Mouse (Mus musculus) embryonic stem cell, embryonic (primary cell): Measurements from ENCODE around the gene Tmem150b.

Experiments
- CTCF ChIA-PET, 4 experiments: fragments of 300-600 bp in 2 of 4; fragments of 350-600 bp in 2 of 4; sonication (Branson Sonifier 250); formaldehyde crosslinking; loops; one replicate each; lab custom pipeline; 2022; ENCODE audit warnings: inconsistent platforms in 2 of 4; lab: Charles Lee
- POLR2A ChIA-PET, 4 experiments: fragments of 300-600 bp in 2 of 4; fragments of 350-600 bp in 2 of 4; sonication (Branson Sonifier 250); formaldehyde crosslinking; loops; one replicate each; lab custom pipeline; 2022; ENCODE audit warnings: antibody characterized with exemption in 4 of 4, inconsistent platforms in 1 of 4; lab: Charles Lee

Gene Tmem150b

DNA sequence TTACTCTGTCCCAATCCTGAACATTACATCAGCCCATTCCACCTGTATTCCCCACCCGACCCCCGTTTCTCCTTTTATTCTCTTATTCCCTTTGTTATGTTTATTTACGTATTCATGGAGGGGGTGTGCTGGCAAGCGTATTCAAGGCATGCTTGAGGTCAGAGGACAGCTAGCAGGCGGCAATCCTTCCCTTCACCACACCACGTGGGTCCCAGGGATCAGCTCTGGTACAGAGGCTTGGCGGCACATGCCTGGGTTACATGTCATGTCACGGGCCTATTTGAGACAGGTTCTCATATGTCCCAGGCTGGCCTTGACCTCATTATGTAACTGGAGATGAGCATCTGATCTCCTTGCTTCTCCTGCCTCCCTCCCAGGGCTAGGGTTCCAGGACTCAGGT, 22.7 kb downstream of the Tmem150b start:
- CTCF ChIA-PET: interaction anchor here in 3 of 4 experiments (0.6 to 1.5 kb wide), 6 partner anchors 14 to 571 kb away, joined by 3 to 7 read pairs (median 3); no protein-coding TSS in a partner anchor

DNA sequence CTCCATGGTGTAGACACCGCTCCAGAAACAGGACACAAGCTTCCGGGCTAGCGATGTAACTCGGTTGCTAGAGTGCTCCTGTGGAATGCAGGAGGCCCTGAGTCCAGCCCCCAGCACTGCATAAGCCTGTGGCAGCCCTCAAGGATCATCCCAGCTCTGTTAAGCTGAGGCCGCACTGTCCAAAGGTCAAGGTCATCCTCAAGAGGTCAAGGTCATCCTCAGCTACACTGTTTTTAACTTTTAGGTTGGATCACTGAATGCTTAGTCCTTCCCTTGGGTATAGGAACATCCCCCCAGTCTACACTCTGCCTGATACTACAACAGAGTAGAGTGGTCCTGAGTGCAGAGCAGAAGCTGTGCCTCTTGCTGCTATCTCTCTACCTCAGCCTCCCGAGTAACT, 32.0 kb downstream of the Tmem150b start:
- CTCF ChIA-PET: interaction anchor here in 3 of 4 experiments (1.2 to 3.3 kb wide), 3 partner anchors 12 kb away, joined by 3 to 22 read pairs (median 13); no protein-coding TSS in a partner anchor

More for the DNA sequence above, 22.7 kb downstream of the Tmem150b start:
- POLR2A ChIA-PET: interaction anchor here (0.6 to 8.0 kb wide), 62 partner anchors 10 to 1454 kb away, joined by 3 to 108 read pairs (median 6); partner anchors contain the start of genes Ube2s (in 4 of the 4), Hspbp1 (in 3 of the 4), Kmt5c (in 3 of the 4) and Rpl28 (in 3 of the 4)

DNA sequence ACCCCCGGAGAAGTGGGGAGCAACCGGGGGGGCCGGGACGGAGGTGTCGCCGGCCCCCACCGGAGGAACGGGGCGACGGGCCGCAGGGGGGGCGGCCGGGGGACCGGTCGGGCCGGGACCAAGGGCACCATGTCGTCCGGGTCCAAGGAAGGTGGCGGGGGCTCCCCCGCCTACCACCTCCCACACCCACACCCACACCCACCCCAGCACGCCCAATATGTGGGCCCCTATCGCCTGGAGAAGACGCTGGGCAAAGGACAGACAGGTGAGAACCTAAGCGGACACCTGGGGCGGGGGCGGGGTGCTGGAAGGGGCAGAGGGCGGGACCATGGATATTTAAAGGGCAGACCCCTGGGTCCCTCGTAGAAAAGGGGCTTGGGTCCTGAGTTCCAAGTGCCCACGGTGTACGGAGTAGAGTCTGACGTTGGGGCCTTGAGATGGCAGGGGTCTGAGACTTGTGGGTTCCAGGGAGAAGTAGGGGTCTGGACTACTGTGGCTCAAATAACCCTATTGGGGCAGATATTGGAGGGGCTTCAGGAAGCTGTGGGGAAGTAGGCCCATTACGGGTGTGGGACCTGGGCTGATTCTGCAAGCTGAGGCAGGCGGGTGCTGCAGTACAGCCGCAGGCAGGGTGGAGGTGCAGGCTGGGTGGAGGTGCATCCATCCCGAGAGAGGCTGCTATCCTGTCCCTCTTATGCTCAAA, 33.9 kb downstream of the Tmem150b start:
- ChIA-PET POLR2A (interaction anchor here in 3 of 4 experiments (0.5 to 5.3 kb wide), 26 partner anchors 8 to 322 kb away, joined by 3 to 74 read pairs (median 5); partner anchors contain the start of genes Ube2s (in 3 of the 3), Cox6b2 (in 2 of the 3), Rpl28 (in 2 of the 3) and Kmt5c (in 1 of the 3)), CTCF (interaction anchor here in 2 of 4 experiments (2.8 to 3.3 kb wide), 2 partner anchors 14 kb away, joined by 13 to 22 read pairs; no protein-coding TSS in a partner anchor)

More for the DNA sequence above, 32.0 kb downstream of the Tmem150b start:
- POLR2A ChIA-PET: interaction anchor here (0.6 to 5.3 kb wide), 52 partner anchors 8 to 337 kb away, joined by 3 to 74 read pairs (median 6); partner anchors contain the start of genes Cox6b2 (in 3 of the 4), Hspbp1 (in 3 of the 4), Rpl28 (in 3 of the 4) and Tmem238 (in 3 of the 4)

DNA sequence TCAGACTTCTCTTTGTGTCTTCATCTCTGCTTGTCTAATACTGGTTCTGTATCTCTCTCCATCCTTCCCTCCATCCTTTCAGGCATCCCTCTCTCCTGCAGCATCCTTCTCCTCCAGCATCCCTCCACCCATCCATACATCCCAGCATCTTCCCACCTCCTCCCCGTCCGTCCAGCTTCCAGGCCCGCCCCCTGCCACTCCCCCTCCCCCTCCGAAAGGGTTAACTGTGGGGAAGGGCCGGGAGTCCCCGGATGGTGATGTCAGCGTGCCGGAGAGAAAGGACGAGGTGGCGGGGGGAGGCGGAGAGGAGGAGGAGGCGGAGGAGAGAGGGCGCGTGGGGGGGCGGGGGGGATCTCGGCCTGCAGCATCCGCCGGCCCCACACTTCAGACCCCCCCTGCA, 34.7 kb downstream of the Tmem150b start, which contains the start of gene Brsk1:
TSS of gene Brsk1 (plus strand) at position 218 of the 400 bp plus-strand sequence.
- ChIA-PET POLR2A (interaction anchor here in 3 of 4 experiments (0.6 to 5.3 kb wide), 18 partner anchors 9 to 252 kb away, joined by 3 to 74 read pairs (median 4); partner anchors contain the start of genes Cox6b2 (in 2 of the 3), Kmt5c (in 2 of the 3), Rpl28 (in 1 of the 3) and Ube2s (in 1 of the 3)), CTCF (interaction anchor here in 1 of 4 experiments (0.6 kb wide), 1 partner anchor 212 kb away, joined by 3 read pairs; no protein-coding TSS in a partner anchor)

DNA sequence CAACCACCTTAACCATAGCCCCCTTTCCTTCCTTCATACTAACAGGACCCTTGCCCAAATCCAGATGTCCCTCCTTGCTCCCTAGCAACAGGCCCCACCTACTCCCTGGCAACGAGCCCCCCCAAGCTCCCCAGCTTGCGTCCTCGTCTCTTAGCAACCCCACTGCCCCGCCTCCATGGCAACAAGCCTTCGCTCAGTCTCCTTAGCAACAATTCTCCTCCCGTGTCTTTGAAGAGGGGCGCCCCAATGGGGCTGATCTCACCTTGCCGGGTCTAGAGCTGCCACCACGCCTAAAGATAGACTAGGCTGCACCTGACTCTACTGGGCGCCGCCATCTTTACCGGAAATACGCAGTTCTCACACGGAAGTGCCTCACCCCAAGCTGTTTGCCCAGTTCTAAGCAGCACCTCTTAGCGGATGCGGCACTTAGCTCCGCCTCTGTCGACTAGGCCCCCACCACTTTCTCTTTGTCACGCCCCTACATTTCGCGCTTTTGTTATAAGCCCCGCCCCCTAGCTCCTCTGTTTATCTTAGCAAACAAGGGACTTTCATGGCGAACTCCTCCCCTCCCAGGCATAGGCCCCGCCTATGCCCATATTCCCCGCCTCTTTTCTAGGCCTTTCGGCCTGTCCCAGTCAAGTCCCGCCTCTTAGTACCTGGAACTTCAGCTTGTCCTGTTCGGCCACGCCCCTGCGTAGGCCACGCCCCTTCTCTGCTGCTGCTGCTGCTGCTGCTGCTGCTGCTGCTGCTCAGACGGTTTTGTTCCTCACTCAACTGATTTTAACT, 40.2 kb downstream of the Tmem150b start, which contains the start of gene Hspbp1:
TSS of gene Hspbp1 (minus strand) at position 437 of the 786 bp plus-strand sequence.
- ChIA-PET POLR2A (interaction anchor here (0.5 to 4.7 kb wide), 130 partner anchors 8 to 1520 kb away, joined by 3 to 141 read pairs (median 5); partner anchors contain the start of genes Cox6b2 (in 3 of the 4), Kmt5c (in 3 of the 4), Ppp6r1 (in 3 of the 4) and Rpl28 (in 3 of the 4)), CTCF (interaction anchor here (0.5 to 1.8 kb wide), 15 partner anchors 10 to 375 kb away, joined by 3 to 14 read pairs (median 4); partner anchors contain the start of genes Cox6b2 (in 1 of the 4) and Kmt5c (in 1 of the 4))

DNA sequence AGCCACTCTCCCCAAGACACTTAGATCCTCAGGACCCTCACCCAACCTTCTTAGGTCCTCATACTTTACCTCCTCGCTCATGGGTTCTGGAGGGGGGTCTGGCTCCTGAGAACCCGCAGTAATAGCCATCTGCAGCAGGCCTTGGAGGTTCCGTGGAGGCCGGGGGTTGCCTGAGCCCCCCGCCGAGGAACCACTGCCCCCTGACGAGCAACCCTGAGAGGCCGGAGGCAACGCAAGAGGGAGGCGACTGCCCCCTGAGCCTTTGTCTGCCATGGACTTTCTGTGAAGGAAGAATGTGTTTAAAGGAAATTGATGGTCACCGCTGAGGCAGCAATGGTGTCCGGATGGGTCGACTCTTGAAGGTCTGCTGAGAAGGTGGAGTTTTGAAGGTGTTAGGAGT, 40.8 kb downstream of the Tmem150b start:
- CTCF ChIA-PET: interaction anchor here in 3 of 4 experiments (0.5 to 1.8 kb wide), 6 partner anchors 10 to 228 kb away, joined by 3 to 14 read pairs (median 4); no protein-coding TSS in a partner anchor
- POLR2A ChIA-PET: interaction anchor here (0.7 to 4.7 kb wide), 83 partner anchors 8 to 1039 kb away, joined by 3 to 141 read pairs (median 8); partner anchors contain the start of genes Cox6b2 (in 3 of the 4), Ppp6r1 (in 3 of the 4), Rpl28 (in 3 of the 4) and Tmem238 (in 3 of the 4)

DNA sequence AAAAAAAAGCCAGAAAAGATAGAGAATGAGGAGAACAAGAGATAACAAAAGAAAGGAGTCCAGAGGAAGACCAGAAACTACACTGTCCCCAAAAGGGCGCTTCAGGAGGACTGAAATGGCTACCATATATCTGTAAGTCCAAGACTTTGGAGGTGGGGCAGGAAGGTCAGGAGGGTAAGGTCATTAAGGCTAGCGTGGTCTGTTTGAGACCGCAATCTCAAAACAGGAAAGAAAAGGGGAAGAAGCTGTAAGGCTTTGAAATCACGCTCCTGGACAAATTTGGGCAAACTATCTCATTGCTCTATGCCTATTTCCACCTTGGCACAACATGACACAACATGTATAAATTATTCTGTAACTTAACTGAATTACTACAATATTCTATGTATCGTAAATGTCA, 41.7 kb downstream of the Tmem150b start:
- POLR2A ChIA-PET: interaction anchor here (0.6 to 4.7 kb wide), 39 partner anchors 8 to 1006 kb away, joined by 3 to 141 read pairs (median 6); partner anchors contain the start of genes Cox6b2 (in 3 of the 4), Ube2s (in 3 of the 4), Fiz1 (in 2 of the 4) and Ppp6r1 (in 2 of the 4)
- CTCF ChIA-PET: interaction anchor here in 3 of 4 experiments (0.5 to 1.1 kb wide), 5 partner anchors 22 to 150 kb away, joined by 3 to 10 read pairs (median 3); no protein-coding TSS in a partner anchor

DNA sequence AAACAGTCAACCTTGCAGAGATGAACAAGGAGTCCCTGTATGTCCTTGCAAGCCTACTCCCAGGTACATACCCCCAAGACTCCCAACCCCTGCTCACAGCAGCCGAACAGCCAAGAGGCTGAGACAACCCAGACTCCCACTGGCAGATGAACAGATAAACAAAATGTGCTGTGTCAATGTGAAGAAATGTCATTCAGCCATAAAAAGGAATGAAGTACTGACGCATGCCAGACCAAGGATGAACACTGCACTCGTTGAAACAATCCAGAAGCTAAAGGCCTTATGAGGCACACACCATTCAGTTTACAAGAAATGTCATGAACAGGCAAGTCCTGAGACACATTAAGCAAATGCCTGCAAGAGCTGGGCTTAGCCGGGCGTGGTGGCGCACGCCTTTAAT, 49.8 kb downstream of the Tmem150b start:
- CTCF ChIA-PET: no interaction called here
- POLR2A ChIA-PET: interaction anchor here in 3 of 4 experiments (1.1 to 5.0 kb wide), 8 partner anchors 10 to 137 kb away, joined by 3 to 19 read pairs (median 7); partner anchors contain the start of genes Hspbp1 (in 3 of the 3), Cox6b2 (in 1 of the 3), Rpl28 (in 1 of the 3) and Ube2s (in 1 of the 3)

DNA sequence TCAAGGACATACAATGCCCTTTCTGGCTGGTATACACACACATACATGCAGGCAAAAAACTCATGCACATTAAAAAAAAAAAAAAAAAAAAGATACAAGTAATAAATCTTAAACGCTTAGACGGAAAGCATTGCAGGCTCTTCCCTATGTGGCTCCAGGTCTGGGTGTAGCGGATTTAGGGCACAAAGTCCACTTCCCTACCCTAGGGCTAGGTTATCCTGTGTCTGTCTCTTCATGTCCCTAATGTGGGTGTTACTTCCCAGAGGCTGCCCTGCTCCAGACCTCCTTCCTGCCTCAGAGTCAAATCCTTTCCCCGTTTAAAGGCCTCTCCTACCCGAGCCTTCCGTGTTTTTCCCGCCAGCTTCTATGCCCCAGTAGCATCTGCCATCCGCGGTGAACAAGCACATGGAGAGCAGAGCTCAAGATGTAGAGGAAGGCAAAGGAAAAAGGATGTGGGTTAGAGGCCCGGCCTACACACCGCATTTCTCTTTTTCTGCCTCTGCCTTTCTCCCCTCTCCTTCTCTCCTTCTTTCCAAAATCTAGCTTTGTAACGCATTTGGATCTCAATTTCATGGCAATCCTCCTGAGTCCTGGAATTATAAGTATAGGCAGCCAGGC, 50.8 kb downstream of the Tmem150b start:
- ChIA-PET POLR2A (interaction anchor here in 3 of 4 experiments (0.6 to 5.0 kb wide), 14 partner anchors 10 to 139 kb away, joined by 3 to 19 read pairs (median 4); partner anchors contain the start of genes Hspbp1 (in 2 of the 3), Ube2s (in 2 of the 3), Cox6b2 (in 1 of the 3) and Kmt5c (in 1 of the 3)), CTCF (interaction anchor here in 1 of 4 experiments (0.8 kb wide), 1 partner anchor 10 kb away, joined by 3 read pairs; the partner anchor contains the start of gene Hspbp1)

DNA sequence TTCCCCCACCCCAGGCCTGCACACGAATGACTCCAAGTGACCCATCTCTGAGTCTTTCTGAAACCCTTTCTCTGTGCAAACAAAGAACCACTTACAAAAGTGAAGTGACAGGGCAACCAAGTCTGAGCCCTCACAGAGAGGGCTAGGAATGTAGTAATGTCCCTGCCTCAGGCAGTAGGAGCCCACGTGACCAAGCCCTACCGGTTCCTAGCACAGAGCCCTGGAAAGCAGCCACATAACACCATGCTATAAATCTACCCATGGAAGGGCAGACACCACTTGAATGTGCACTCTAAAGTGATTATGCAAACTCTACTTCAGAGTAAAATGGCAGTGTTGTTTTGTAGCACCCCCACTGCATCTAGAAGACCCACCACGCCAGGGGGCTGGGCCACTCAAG, 53.1 kb downstream of the Tmem150b start:
- POLR2A ChIA-PET: interaction anchor here in 2 of 4 experiments (0.6 to 5.0 kb wide), 4 partner anchors 13 to 324 kb away, joined by 3 to 19 read pairs (median 4); partner anchors contain the start of genes Hspbp1 (in 2 of the 2) and Cox6b2 (in 1 of the 2)
- CTCF ChIA-PET: no interaction called here

DNA sequence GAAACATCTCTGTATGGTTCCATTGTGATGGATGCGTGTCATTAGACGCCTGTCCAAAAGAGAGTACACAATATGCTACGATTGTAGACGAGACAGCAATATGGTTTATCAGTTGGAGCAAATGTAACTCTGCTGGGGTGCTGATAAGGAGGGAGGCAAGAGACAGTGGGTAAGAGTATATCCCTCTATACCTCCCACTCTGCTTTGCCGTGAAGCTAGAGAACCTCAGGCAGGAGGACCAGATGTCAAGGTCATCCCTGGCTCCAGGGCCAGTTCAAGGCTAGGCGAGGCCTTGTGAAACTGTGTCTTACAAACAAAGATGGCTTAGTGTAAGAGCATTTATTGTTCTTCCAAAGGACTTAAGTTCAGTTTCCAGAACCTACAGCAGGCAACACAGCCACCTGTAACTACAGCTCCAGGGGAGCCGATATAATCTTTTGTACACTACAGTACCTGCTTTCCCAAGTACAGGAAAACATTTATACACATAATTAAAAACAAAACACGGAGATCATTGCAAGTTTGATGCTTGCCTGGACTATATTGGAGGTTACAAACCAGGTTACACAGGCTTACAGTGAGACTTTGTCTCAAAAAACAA, 54.3 kb downstream of the Tmem150b start:
- ChIA-PET POLR2A (interaction anchor here in 2 of 4 experiments (0.6 to 1.6 kb wide), 7 partner anchors 14 to 142 kb away, joined by 3 to 6 read pairs (median 4); partner anchors contain the start of genes Hspbp1 (in 2 of the 2) and Cox6b2 (in 1 of the 2)), CTCF (interaction anchor here in 1 of 4 experiments (0.7 kb wide), 1 partner anchor 230 kb away, joined by 3 read pairs; no protein-coding TSS in a partner anchor)

DNA sequence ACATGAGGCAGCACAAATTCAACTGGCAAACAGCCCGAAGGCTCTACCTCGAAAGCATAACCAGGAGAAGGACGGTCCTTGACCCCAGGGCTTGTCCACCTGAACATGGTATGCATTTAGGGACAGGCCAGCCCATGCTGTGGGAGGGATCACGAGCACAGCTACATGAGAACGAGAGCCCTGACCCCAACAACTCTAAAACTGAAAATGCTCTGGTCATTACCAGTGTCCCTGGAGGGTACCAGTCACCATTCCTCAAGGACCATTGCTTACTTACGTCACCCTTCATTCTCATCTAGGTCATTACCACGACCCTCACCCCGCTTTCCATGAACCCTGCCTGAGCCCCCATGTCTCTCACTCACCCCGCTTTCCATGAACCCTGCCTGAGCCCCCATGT, 55.9 kb downstream of the Tmem150b start:
- CTCF ChIA-PET: no interaction called here
- POLR2A ChIA-PET: interaction anchor here in 2 of 4 experiments (0.8 to 2.6 kb wide), 3 partner anchors 9 to 36 kb away, joined by 3 to 10 read pairs (median 5); partner anchors contain the start of gene Hspbp1 (in 1 of the 2)

DNA sequence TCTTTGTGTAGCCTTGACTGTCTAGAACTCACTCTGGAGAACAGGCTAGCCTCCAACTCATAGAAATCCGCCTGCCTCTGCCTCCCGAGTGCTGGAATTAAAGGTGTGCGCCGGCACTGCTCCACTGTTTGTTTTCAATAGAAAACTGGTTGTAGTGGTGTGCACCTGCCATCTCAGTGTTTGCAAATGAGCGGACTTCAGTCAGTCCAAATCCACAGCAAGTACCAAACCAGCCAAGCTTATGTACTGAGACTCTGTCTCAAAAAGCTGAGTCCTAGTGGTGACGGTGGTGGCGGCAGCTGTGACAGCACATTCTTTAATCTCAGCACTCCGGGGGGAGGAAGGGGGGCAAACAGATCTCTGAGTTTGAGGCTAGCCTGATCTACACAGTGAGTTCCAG, 56.5 kb downstream of the Tmem150b start:
- POLR2A ChIA-PET: interaction anchor here in 3 of 4 experiments (0.6 to 2.8 kb wide), 11 partner anchors 9 to 199 kb away, joined by 3 to 15 read pairs (median 6); partner anchors contain the start of genes Cox6b2 (in 1 of the 3), Hspbp1 (in 1 of the 3), Ppp6r1 (in 1 of the 3) and Rpl28 (in 1 of the 3)
- CTCF ChIA-PET: interaction anchor here in 2 of 4 experiments (0.7 to 1.4 kb wide), 2 partner anchors 10 to 70 kb away, joined by 3 to 5 read pairs; partner anchors contain the start of gene Ppp6r1 (in 1 of the 2)

DNA sequence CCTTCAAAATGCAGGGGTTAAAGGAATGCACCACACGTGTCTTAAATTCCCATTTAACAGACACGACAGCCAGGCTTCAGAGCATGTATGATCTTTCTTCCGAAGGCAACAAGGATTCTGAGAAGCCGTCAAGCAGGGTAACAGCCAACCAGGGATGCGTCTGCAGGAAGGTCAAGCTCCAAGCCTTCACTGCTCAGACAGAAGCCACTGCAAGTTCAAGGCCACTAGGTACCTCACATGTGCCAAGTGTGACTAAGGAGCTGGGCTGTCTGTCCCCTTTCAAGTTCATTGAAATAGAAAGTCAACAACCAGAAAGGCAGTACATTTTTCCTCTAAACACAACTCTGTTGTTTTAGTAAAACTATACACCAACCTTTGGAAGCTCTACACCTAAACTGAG, 58.2 kb downstream of the Tmem150b start:
- ChIA-PET POLR2A (interaction anchor here in 3 of 4 experiments (0.7 to 2.8 kb wide), 13 partner anchors 8 to 146 kb away, joined by 3 to 15 read pairs (median 6); partner anchors contain the start of genes Ube2s (in 3 of the 3), Rpl28 (in 2 of the 3), Cox6b2 (in 1 of the 3) and Hspbp1 (in 1 of the 3)), CTCF (interaction anchor here in 3 of 4 experiments (0.5 to 1.5 kb wide), 4 partner anchors 44 to 174 kb away, joined by 3 to 4 read pairs (median 4); partner anchors contain the start of gene Cox6b2 (in 1 of the 3))

DNA sequence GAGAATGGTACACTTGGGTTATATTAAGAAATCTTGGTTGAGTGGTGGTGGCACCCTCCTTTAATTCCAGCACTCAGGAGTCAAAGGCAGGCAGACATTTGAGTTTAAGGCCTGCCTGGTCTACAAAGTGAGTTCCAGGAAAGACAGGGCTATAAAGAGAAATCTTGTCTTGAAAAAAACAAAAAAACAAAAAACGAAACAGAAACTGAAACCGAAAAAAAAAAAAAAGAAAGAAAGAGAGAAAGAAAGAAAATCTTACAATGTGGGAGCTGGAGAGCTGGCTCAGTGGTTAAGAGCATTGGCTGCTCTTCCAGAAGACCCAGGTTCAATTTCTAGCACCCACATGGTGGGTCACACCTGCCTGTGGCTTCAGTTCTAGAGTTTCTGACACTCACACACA, 61.3 kb downstream of the Tmem150b start:
- ChIA-PET CTCF (no interaction called here), POLR2A (interaction anchor here in 2 of 4 experiments (0.9 to 2.7 kb wide), 4 partner anchors 21 to 327 kb away, joined by 3 to 14 read pairs (median 4); partner anchors contain the start of genes Hspbp1 (in 2 of the 2) and Rpl28 (in 1 of the 2))
